Mouse (Mus musculus) neural tube, embryonic 13.5 days (tissue): ENCODE measurements around the gene Mcf2l. TPM values are rescaled to one million over a fixed set of nuclear protein-coding genes. Genes with fewer than 3 reads are reported as not detected.
A peak's percentile ranks its signal among the peaks of the same experiment; 100 is the strongest.

Experiments
- ATAC-seq: fragments of 200-750 bp; cut with Nextera tagmentation; 2 replicates; pipeline ENCODE4 v1.8.0; 2017; ENCODE audit warnings: low read depth, mild to moderate bottlenecking, moderate TSS enrichment, moderate library complexity
- H3K27ac ChIP-seq: fragments of 300-500 bp; sonication (generic); replicated peaks from 2 replicates; pipeline ENCODE4 v1.5.1; 2015; ENCODE audit warnings: moderate library complexity, mild to moderate bottlenecking, inconsistent platforms
- H3K27me3 ChIP-seq: fragments of 300-500 bp; sonication (generic); 2 replicates; pipeline ENCODE4 v1.6.1; 2015; ENCODE audit warnings: mild to moderate bottlenecking, inconsistent platforms
- H3K36me3 ChIP-seq: fragments of 300-500 bp; sonication (generic); 2 replicates; pipeline ENCODE4 v1.6.1; 2015; ENCODE audit warnings: mild to moderate bottlenecking, inconsistent platforms
- H3K4me1 ChIP-seq: fragments of 300-500 bp; sonication (generic); replicated peaks from 2 replicates; pipeline ENCODE4 v1.6.1; 2015; ENCODE audit warnings: inconsistent platforms
- H3K4me2 ChIP-seq: fragments of 300-500 bp; sonication (generic); 2 replicates; pipeline ENCODE4 v1.6.1; 2015; ENCODE audit warnings: inconsistent platforms, mild to moderate bottlenecking, moderate library complexity
- H3K4me3 ChIP-seq: fragments of 300-500 bp; sonication (generic); 2 replicates; pipeline ENCODE4 v1.5.1; 2015; ENCODE audit warnings: mild to moderate bottlenecking, inconsistent platforms
- H3K9ac ChIP-seq: fragments of 300-500 bp; sonication (generic); 2 replicates; pipeline ENCODE4 v1.6.1; 2015; ENCODE audit warnings: moderate library complexity, mild to moderate bottlenecking, inconsistent platforms
- H3K9me3 ChIP-seq: fragments of 300-500 bp; sonication (generic); 2 replicates; pipeline ENCODE4 v1.6.1; 2016; ENCODE audit warnings: inconsistent platforms
- WGBS: fragments of 180-500 bp; shearing (Covaris S2); methylation state at CpG from one replicate; pipeline ENCODE4 v1.1.7; 2015; 5-methylcytosine and 5-hydroxymethylcytosine counted together
- polyA plus RNA-seq: library from polyadenylated mRNA; unstranded; fragments of >200 nt; fragmentation: Nextera tagmentation; extraction: Ambion mirVana; gene quantifications from 2 replicates; pipeline ENCODE4 v1.2.1, GENCODE M21; 2015

Mcf2l gene
- polyA plus RNA-seq, 1 experiment from 2014 or later, result 107 TPM

DNA sequence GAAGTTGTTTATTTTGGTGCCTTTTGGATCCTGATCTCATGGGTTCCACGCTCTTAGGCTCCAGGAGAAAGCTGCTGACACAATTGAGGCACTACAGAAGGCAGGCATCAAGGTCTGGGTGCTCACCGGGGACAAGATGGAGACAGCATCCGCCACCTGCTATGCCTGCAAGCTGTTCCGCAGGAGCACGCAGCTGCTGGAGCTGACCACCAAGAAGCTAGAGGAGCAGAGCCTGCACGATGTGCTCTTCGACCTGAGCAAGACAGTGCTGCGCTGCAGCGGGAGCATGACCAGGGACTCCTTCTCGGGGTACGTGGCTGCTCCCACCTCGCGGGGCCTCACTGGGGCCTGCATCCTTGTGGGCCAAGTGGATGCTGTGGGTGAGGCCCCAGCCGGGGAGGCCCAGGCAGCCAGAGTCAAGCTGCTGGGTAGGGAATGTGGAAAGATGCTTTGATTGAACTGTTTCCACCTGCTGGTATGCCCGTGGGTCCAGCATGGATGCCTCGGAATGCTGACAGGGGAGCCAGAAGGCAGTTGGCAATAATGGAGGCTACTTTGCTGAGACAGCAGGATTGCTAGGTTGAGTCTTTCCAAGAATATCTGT lies 29.2 kb upstream of the Mcf2l start:
- Histone ChIP-seq H3K4me3 (no peak overlapping the region), H3K9me3 (no peaks in the 10 kb centered on the region), H3K27me3 (no peaks in the 10 kb centered on the region), H3K27ac (no peak overlapping the region), H3K36me3 (peaks cover 82% of the 10 kb centered on the region), H3K9ac (no peak overlapping the region), H3K4me2 (no peak overlapping the region), H3K4me1 (no peaks in the 10 kb centered on the region)
- WGBS, result 92% methylated on average over 16 of the region's 16 CpGs
- ATAC-seq, result no peak

- peaks cover 89% of the 10 kb centered on the region for H3K36me3 ChIP-seq
- no peak overlapping the region for H3K4me2 ChIP-seq
- no peaks in the 10 kb centered on the region for H3K9me3 ChIP-seq
- no peak for ATAC-seq
- no peak overlapping the region for H3K27ac ChIP-seq
- no peaks in the 10 kb centered on the region for H3K27me3 ChIP-seq
- H3K4me3 ChIP-seq, result no peak overlapping the region
- no peaks in the 10 kb centered on the region for H3K4me1 ChIP-seq
- WGBS, result 95% methylated on average over 6 of the region's 6 CpGs
- H3K9ac ChIP-seq, result no peak overlapping the region
Observed at GRCm38 (mm10) chr8:12846447-12846846, 27.2 kb upstream of the Mcf2l start.

- no peak for ATAC-seq
- H3K36me3 ChIP-seq, result peaks cover 62% of the 10 kb centered on the region
Observed at GRCm38 (mm10) chr8:12851241-12851640, 22.4 kb upstream of the Mcf2l start.

GRCm38 (mm10) chr8:12856038-12856437 lies 17.6 kb upstream of the Mcf2l start:
- Histone ChIP-seq H3K36me3 (peaks cover 49% of the 10 kb centered on the region), H3K27ac (no peak overlapping the region), H3K9ac (0 out of 2 replicates have a peak overlapping the region, but pooled peaks have one; percentile 8), H3K9me3 (no peaks in the 10 kb centered on the region), H3K27me3 (no peaks in the 10 kb centered on the region), H3K4me1 (no peaks in the 10 kb centered on the region), H3K4me2 (no peak overlapping the region), H3K4me3 (no peak overlapping the region)
- ATAC-seq, result no peak
- WGBS, result 80% methylated on average over 15 of the region's 15 CpGs

More at GRCm38 (mm10) chr8:12851241-12851640, 22.4 kb upstream of the Mcf2l start:
- no peak overlapping the region for H3K27ac ChIP-seq
- H3K4me1 ChIP-seq, result no peaks in the 10 kb centered on the region
- no peaks in the 10 kb centered on the region for H3K27me3 ChIP-seq
- H3K9me3 ChIP-seq, result no peaks in the 10 kb centered on the region
- H3K9ac ChIP-seq, result no peak overlapping the region
- H3K4me2 ChIP-seq, result no peak overlapping the region
- WGBS, result 93% methylated on average over 10 of the region's 10 CpGs
- H3K4me3 ChIP-seq, result no peak overlapping the region

GRCm38 (mm10) chr8:12863061-12863460 lies 10.5 kb upstream of the Mcf2l start:
- H3K9ac ChIP-seq, result no peak overlapping the region
- H3K27ac ChIP-seq, result no peak overlapping the region
- no peaks in the 10 kb centered on the region for H3K4me1 ChIP-seq
- H3K9me3 ChIP-seq, result no peaks in the 10 kb centered on the region
- no peaks in the 10 kb centered on the region for H3K27me3 ChIP-seq
- 89% methylated on average over 3 of the region's 3 CpGs for WGBS
- H3K36me3 ChIP-seq, result peaks cover 66% of the 10 kb centered on the region
- no peak overlapping the region for H3K4me2 ChIP-seq
- ATAC-seq, result no peak
- no peak overlapping the region for H3K4me3 ChIP-seq

GRCm38 (mm10) chr8:12863608-12864007 lies 10.0 kb upstream of the Mcf2l start:
- Histone ChIP-seq H3K4me2 (no peak overlapping the region), H3K27ac (no peak overlapping the region), H3K27me3 (no peaks in the 10 kb centered on the region), H3K9ac (no peak overlapping the region), H3K9me3 (no peaks in the 10 kb centered on the region), H3K4me3 (no peak overlapping the region), H3K36me3 (peaks cover 61% of the 10 kb centered on the region), H3K4me1 (no peaks in the 10 kb centered on the region)
- 87% methylated on average over 14 of the region's 14 CpGs for WGBS
- no peak for ATAC-seq

DNA sequence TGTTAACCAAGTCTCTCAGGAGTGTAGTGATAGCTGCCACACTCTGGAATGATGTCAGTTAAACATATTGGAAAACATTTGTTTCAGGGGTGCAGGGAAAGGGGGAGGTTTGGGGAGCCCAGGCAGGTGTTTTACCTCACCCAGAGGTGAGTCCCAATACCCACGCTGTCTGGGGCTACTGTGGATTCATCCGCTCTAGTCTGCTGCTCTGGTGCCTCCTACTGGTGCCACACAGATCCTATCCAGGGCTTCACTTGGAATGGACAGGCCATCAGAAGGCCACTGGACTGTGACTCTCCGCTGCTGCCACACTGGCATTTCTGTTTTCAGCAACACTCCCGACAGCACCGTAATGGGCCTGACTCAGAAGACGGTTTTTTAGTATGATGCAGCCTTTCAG lies 7.8 kb upstream of the Mcf2l start:
- H3K27me3 ChIP-seq, result no peaks in the 10 kb centered on the region
- no peaks in the 10 kb centered on the region for H3K9me3 ChIP-seq
- H3K4me2 ChIP-seq, result no peak overlapping the region
- H3K4me3 ChIP-seq, result no peak overlapping the region
- no peak overlapping the region for H3K9ac ChIP-seq
- H3K27ac ChIP-seq, result no peak overlapping the region
- peaks cover 46% of the 10 kb centered on the region for H3K36me3 ChIP-seq
- 80% methylated on average over 6 of the region's 6 CpGs for WGBS
- no peak for ATAC-seq
- peaks cover 2% of the 10 kb centered on the region for H3K4me1 ChIP-seq

- Histone ChIP-seq H3K9ac (no peak overlapping the region), H3K9me3 (no peaks in the 10 kb centered on the region), H3K27me3 (no peaks in the 10 kb centered on the region), H3K4me1 (peaks cover 34% of the 10 kb centered on the region), H3K4me3 (no peak overlapping the region), H3K27ac (no peak overlapping the region), H3K36me3 (peaks cover 11% of the 10 kb centered on the region; the same call in 1 of the 2 replicates), H3K4me2 (no peak overlapping the region)
- no peak for ATAC-seq
- 75% methylated on average over 3 of the region's 3 CpGs for WGBS
Observed at GRCm38 (mm10) chr8:12869661-12870060, 3.9 kb upstream of the Mcf2l start.

DNA sequence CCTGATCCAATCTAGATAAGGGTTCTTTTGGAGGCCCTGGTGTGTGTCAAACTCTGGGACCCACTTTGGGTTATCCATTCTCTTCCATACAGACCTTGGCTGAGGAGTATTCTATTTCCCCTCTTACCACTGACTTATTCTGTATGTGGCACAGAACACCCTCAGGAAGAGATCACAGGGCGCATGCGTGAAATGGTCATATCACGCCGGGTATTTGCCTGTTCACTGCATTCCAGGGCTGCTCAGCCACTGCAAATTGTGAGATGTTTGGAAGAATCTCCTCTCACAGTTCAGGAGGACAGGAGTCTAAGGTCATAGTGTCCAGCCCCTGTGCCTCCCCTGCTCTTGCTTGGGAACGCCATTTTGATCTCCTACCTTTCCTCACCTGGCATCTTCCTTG lies 3.0 kb upstream of the Mcf2l start:
- H3K36me3 ChIP-seq, result peaks cover 2% of the 10 kb centered on the region; the same call in 1 of the 2 replicates
- WGBS, result 87% methylated on average over 5 of the region's 5 CpGs
- no peaks in the 10 kb centered on the region for H3K9me3 ChIP-seq
- H3K9ac ChIP-seq, result no peak overlapping the region
- no peak overlapping the region for H3K4me2 ChIP-seq
- H3K27me3 ChIP-seq, result no peaks in the 10 kb centered on the region
- H3K4me3 ChIP-seq, result no peak overlapping the region
- no peak for ATAC-seq
- H3K4me1 ChIP-seq, result peaks cover 41% of the 10 kb centered on the region
- no peak overlapping the region for H3K27ac ChIP-seq

DNA sequence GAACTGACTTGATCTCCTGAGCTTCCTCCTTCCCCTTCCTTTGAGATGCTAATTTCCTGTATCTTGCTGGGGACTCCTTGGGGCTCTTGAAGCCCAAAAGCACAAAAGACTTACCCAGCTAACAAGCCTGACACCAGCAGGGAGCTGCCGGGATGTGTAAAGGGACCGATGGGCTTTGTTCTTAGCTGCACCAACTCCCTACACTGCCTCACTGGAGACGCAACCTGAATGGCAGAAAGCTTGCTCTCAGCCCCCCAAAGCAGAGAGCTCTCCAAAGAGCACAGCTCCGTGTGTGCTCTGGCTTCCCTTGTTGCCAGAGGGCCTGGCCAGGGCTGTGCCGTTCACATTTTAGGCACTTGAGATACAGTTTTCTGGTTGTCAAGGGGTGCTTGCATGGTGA lies 2.1 kb upstream of the Mcf2l start:
- Histone ChIP-seq H3K4me3 (no peak overlapping the region), H3K9ac (peak overlapping the region; percentile 26; the same call in 1 of the 2 replicates), H3K27ac (peak overlapping the region; percentile 42; the same call in 1 of the 2 replicates), H3K9me3 (no peaks in the 10 kb centered on the region), H3K4me1 (peaks cover 45% of the 10 kb centered on the region), H3K4me2 (no peak overlapping the region), H3K36me3 (no peaks in the 10 kb centered on the region), H3K27me3 (no peaks in the 10 kb centered on the region)
- WGBS, result under 1% methylated on average over 5 of the region's 5 CpGs
- ATAC-seq, result no peak

- Histone ChIP-seq H3K27me3 (no peaks in the 10 kb centered on the region), H3K27ac (no peak overlapping the region), H3K36me3 (no peaks in the 10 kb centered on the region), H3K4me1 (peaks cover 45% of the 10 kb centered on the region), H3K4me2 (peak overlapping the region; percentile 73), H3K4me3 (peak overlapping the region; percentile 55), H3K9ac (peak overlapping the region; percentile 70), H3K9me3 (no peaks in the 10 kb centered on the region)
- 3% methylated on average over 8 of the region's 9 CpGs for WGBS
- peak; percentile 32 for ATAC-seq
Observed at GRCm38 (mm10) chr8:12872983-12873356, 636 bp upstream of the Mcf2l start.

GRCm38 (mm10) chr8:12874194-12874791 lies 687 bp downstream of the Mcf2l start:
- peak overlapping the region; percentile 70 for H3K9ac ChIP-seq
- ATAC-seq, result peak; percentile 54
- H3K4me3 ChIP-seq, result peak overlapping the region; percentile 55
- 17% methylated on average over 8 of the region's 8 CpGs for WGBS
- no peaks in the 10 kb centered on the region for H3K9me3 ChIP-seq
- H3K27ac ChIP-seq, result no peak overlapping the region
- H3K4me2 ChIP-seq, result peak overlapping the region; percentile 73
- peaks cover 45% of the 10 kb centered on the region for H3K4me1 ChIP-seq
- no peaks in the 10 kb centered on the region for H3K27me3 ChIP-seq
- no peaks in the 10 kb centered on the region for H3K36me3 ChIP-seq

DNA sequence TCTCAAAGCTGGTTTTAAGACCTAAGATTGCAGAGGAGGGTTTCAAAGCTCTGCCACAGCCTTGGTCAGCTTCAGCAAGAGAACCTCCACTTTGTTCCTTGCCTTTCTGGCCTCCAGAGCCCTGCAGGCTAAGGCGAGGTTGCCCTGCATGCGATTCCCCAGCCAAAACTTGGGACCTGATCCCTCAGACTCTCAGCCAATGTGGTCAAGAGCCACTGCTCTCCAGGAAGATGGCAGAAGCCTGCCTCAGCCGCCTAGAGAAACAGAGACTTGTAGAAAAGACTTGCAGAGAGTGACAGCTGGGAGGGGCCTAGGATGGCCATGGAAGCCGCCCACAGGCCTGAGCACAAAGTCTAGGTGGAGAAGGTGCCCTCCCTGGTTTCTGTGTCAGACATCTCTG lies 1.4 kb downstream of the Mcf2l start:
- Histone ChIP-seq H3K36me3 (peaks cover 2% of the 10 kb centered on the region), H3K27ac (no peak overlapping the region), H3K9me3 (no peaks in the 10 kb centered on the region), H3K9ac (no peak overlapping the region), H3K27me3 (no peaks in the 10 kb centered on the region), H3K4me1 (peaks cover 45% of the 10 kb centered on the region), H3K4me3 (no peak overlapping the region), H3K4me2 (peak overlapping the region; percentile 73; the same call in 1 of the 2 replicates)
- WGBS, result 85% methylated on average over 4 of the region's 4 CpGs
- ATAC-seq, result no peak
